Mouse (Mus musculus) MEL (cell line): Measurements from ENCODE around the gene Atrnl1.

Experiments
- CTCF ChIP-seq, 3 experiments: IDR thresholded peaks in 2 of 3; conservative IDR thresholded peaks in 1 of 3; 2 replicates each; pipeline ENCODE4 v1.5.1; 2011 to 2012; ENCODE audit warnings: low read length in 3 of 3, low read depth in 2 of 3, mild to moderate bottlenecking in 2 of 3, improper control_type of control experiment in 1 of 3, inconsistent platforms in 1 of 3, mixed read lengths in 1 of 3, moderate library complexity in 1 of 3; ENCODE audit not compliant: control insufficient read depth in 1 of 3, insufficient read depth in 1 of 3, poor library complexity in 1 of 3, severe bottlenecking in 1 of 3
- EP300 ChIP-seq, 2 experiments: IDR thresholded peaks; 2 replicates each; pipeline ENCODE4 v1.6.1; 2011; ENCODE audit warnings: improper control_type of control experiment in 2 of 2, low read length in 2 of 2, low read depth in 1 of 2, mild to moderate bottlenecking in 1 of 2
- ETS1 ChIP-seq: IDR thresholded peaks from 2 replicates; pipeline ENCODE4 v1.6.1; 2012; ENCODE audit warnings: low read depth, mild to moderate bottlenecking, inconsistent platforms, low read length, improper control_type of control experiment, moderate library complexity

- TF ChIP-seq CTCF (IDR thresholded peaks at IDR 0.05 in 2 of 3, conservative IDR thresholded peaks at IDR 0.05 in 1 of 3; ENCODE audit: control insufficient read depth in 1 of 3, insufficient read depth in 1 of 3, low read depth in 2 of 3, low read length in 3 of 3, poor library complexity in 1 of 3, severe bottlenecking in 1 of 3) (no peak), EP300 (IDR thresholded peaks at IDR 0.05; ENCODE audit: low read depth in 1 of 2, low read length in 2 of 2) (no peak), ETS1 (no peak)
These were observed 37.5 kb downstream of the Atrnl1 start for GRCm38 (mm10) chr19:57648202-57648943.
